26 mouse cellular contexts compared by ENCODE assay signal in the genomic region with DNA sequence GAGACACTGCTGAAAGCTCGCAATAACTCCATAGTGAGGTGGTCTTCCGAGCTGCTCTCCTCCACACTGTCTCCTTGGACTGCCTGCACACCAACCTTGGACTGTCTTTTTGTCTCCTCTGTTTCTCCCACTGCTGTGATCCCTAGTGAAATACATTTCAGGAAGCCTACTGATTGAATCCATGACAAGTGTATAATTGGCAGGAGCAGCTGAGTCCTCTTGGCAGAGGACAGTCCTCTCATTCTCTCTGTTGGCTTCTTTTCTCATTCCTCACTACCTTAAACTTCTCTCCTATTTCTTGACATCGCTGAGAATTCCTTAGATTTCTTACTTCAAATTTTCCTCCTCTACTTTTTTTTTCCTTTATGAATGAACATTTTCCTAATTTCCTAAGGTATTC.
"Had no signal": no experiment of that assay in that cellular context is flagged by ENCODE, and none has a peak within 500 bp of the region (broad histone marks: within the 10 kb centered on the region; RNA-seq: fewer than 3 reads in every experiment).

No protein-coding gene starts in this region.

- DNase-seq: forebrain, postnatal 0 days; gastrocnemius, postnatal 10 days; heart, adult 11 months; heart, adult 2 months; heart, postnatal 14 days; heart, postnatal 36 days; kidney, adult 11 months; kidney, adult 2 months; kidney, adult 9 months; kidney, postnatal 14 days; kidney, postnatal 36 days; layer of hippocampus, adult 9-11 months; layer of hippocampus, postnatal 36 days; left cerebral cortex, postnatal 4 days; liver, embryonic 13.5 days had no signal

- H3K9me3 ChIP-seq: heart, embryonic 13.5 days; heart, embryonic 15.5 days; hindbrain, embryonic 13.5 days; hindbrain, embryonic 15.5 days; kidney, embryonic 15.5 days; limb, embryonic 13.5 days; limb, embryonic 15.5 days; liver, embryonic 13.5 days had no signal

- H3K27ac ChIP-seq: heart, adult 2 months; heart, embryonic 13.5 days; heart, embryonic 15.5 days; hindbrain, embryonic 13.5 days; hindbrain, embryonic 15.5 days; hindbrain, postnatal 0 days; kidney, embryonic 15.5 days; kidney, postnatal 0 days; limb, embryonic 13.5 days; limb, embryonic 15.5 days; liver, embryonic 13.5 days had no signal

- H3K27me3 ChIP-seq: heart, embryonic 13.5 days; heart, embryonic 15.5 days; hindbrain, embryonic 15.5 days had no signal

- H3K9ac ChIP-seq: forebrain, postnatal 0 days; heart, embryonic 13.5 days; heart, embryonic 15.5 days; hindbrain, embryonic 13.5 days; hindbrain, embryonic 15.5 days; kidney, embryonic 15.5 days; limb, embryonic 13.5 days; limb, embryonic 15.5 days; liver, embryonic 13.5 days had no signal

- H3K4me2 ChIP-seq: heart, embryonic 11.5 days; heart, embryonic 13.5 days; heart, embryonic 15.5 days; hindbrain, embryonic 13.5 days; hindbrain, embryonic 15.5 days; kidney, embryonic 15.5 days; limb, embryonic 13.5 days; limb, embryonic 15.5 days; liver, embryonic 13.5 days had no signal

- ATAC-seq: forebrain, postnatal 0 days; hindbrain, postnatal 0 days; intestine, embryonic 16.5 days had no signal

- H3K36me3 ChIP-seq: heart, embryonic 13.5 days; heart, embryonic 15.5 days; hindbrain, embryonic 13.5 days; hindbrain, embryonic 15.5 days; kidney, embryonic 15.5 days; limb, embryonic 13.5 days; limb, embryonic 15.5 days; liver, embryonic 13.5 days had no signal

- H3K4me3 ChIP-seq: heart, adult 2 months; heart, embryonic 13.5 days; heart, embryonic 15.5 days; hindbrain, embryonic 13.5 days; hindbrain, embryonic 15.5 days; kidney, embryonic 15.5 days; limb, embryonic 13.5 days; limb, embryonic 15.5 days; liver, embryonic 13.5 days had no signal
